Mouse (Mus musculus): ENCODE measurements around the gene Lysmd2. TPM values are rescaled to one million over a fixed set of nuclear protein-coding genes. Genes with fewer than 3 reads are reported as not detected.
A peak's percentile ranks its signal among the peaks of the same experiment; 100 is the strongest.

Gene Lysmd2
- polyA plus RNA-seq, 1 experiment from 2014 or later = 30.3 TPM

DNA sequence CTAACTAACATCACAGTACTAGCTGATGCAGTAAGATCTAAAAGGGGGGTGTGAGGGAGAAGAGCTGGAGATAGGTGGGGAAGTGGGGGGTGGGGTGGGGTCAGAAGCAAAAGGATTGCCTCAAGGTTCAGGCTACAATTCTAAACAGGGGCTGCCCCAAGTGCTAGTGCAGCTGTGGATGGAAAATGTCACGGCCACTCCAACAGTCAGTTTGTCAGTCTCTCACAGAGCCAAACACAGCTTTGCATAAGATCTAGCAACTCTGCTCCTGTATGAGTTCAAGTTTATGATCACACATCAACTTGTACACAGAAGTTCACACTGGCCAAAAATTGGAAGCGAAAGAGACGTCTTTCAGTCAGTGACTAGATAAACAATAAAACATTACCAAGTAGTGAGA lies 4.1 kb upstream of the Lysmd2 start:
- Histone ChIP-seq H3K36me3 (ENCODE audit: control insufficient read depth, insufficient read depth, low read length) (no peaks in the 10 kb centered on the region), H3K4me1 (replicated peaks; ENCODE audit: control insufficient read depth, insufficient read depth) (no peaks in the 10 kb centered on the region), H3K4me3 (ENCODE audit: low read depth, low read length) (no peak overlapping the region), H3K27me3 (ENCODE audit: control insufficient read depth, insufficient read depth, low read length) (no peaks in the 10 kb centered on the region), H3K27ac (replicated peaks) (no peak overlapping the region), H3K9me3 (ENCODE audit: control insufficient read depth, low read length) (no peaks in the 10 kb centered on the region), H3K9ac (ENCODE audit: low read length) (no peak overlapping the region), H3K4me2 (replicated peaks; ENCODE audit: low read depth) (no peak overlapping the region)
- WGBS = 61% methylated on average over 3 of the region's 3 CpGs
- no peak for TF ChIP-seq EP300 (optimal IDR thresholded peaks at IDR 0.05)
- no peak for TF ChIP-seq CTCF (IDR thresholded peaks at IDR 0.05; ENCODE audit: low read depth)
- no peak for DNase-seq (ENCODE audit: low spot score)
- no peak for ATAC-seq (ENCODE audit: low FRiP score, low TSS enrichment)

DNA sequence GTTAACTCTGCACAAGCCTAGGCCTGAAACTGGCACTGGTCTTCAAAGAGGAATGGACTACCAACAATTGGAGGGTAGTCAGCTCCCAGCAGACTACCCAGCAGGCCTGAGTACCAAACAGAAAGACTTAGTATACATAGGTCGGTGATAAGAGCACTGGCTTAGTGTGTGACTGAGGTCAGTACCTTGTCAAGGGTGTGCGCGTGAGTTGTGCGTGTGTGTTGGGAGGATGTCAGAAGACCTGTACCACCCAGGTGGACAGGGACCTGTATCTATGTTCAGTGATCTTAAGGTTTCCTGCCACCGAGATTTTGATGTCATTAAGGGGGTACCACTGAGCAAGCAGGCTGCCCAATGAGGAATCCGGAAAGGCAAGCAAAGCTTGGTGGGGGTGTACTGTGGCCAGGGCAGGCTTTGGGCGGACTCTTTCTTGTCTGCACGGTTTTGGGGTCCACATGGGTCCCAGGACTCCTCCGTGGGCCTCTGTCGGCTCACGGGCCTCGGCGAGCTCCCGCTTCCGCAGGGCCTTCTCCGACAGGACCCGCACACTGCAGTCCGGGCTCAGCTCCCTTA lies 472 bp upstream of the Lysmd2 start:
- Histone ChIP-seq H3K27ac (replicated peaks) (peak overlapping the region; percentile 86), H3K9ac (ENCODE audit: low read length) (peak overlapping the region; percentile 92), H3K4me3 (ENCODE audit: low read depth, low read length) (peak overlapping the region; percentile 76), H3K36me3 (ENCODE audit: control insufficient read depth, insufficient read depth, low read length) (no peaks in the 10 kb centered on the region), H3K27me3 (ENCODE audit: control insufficient read depth, insufficient read depth, low read length) (no peaks in the 10 kb centered on the region), H3K9me3 (ENCODE audit: control insufficient read depth, low read length) (no peaks in the 10 kb centered on the region), H3K4me2 (replicated peaks; ENCODE audit: low read depth) (peak overlapping the region; percentile 86), H3K4me1 (replicated peaks; ENCODE audit: control insufficient read depth, insufficient read depth) (no peaks in the 10 kb centered on the region)
- no peak for TF ChIP-seq EP300 (optimal IDR thresholded peaks at IDR 0.05)
- no peak for TF ChIP-seq CTCF (IDR thresholded peaks at IDR 0.05; ENCODE audit: low read depth)
- DNase-seq (ENCODE audit: low spot score) (no peak), ATAC-seq (ENCODE audit: low FRiP score, low TSS enrichment) (peak; percentile 72)
- 16% methylated on average over 18 of the region's 18 CpGs for WGBS

DNA sequence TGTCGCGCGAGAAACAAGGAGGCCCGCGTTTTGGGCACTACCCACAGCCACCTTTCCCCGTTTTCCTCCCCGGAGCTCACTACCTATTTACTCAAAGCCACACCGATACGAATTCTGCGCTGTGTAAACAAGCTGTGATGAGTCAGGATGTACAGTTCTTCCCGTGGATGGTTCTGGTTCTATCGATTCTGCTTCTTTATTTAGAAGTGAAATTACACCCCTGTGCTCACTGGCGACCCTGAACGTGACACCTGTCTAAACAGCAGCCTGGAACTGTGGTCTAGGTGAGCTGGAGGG lies 715 bp downstream of the Lysmd2 start:
- Histone ChIP-seq H3K36me3 (ENCODE audit: control insufficient read depth, insufficient read depth, low read length) (no peaks in the 10 kb centered on the region), H3K9me3 (ENCODE audit: control insufficient read depth, low read length) (no peaks in the 10 kb centered on the region), H3K27ac (replicated peaks) (peak overlapping the region; percentile 86), H3K9ac (ENCODE audit: low read length) (peak overlapping the region; percentile 92), H3K4me2 (replicated peaks; ENCODE audit: low read depth) (peak overlapping the region; percentile 86), H3K4me1 (replicated peaks; ENCODE audit: control insufficient read depth, insufficient read depth) (no peaks in the 10 kb centered on the region), H3K27me3 (ENCODE audit: control insufficient read depth, insufficient read depth, low read length) (no peaks in the 10 kb centered on the region), H3K4me3 (ENCODE audit: low read depth, low read length) (peak overlapping the region; percentile 76)
- DNase-seq (ENCODE audit: low spot score) = no peak
- WGBS = 1% methylated on average over 14 of the region's 14 CpGs
- no peak for TF ChIP-seq CTCF (IDR thresholded peaks at IDR 0.05; ENCODE audit: low read depth)
- TF ChIP-seq EP300 (optimal IDR thresholded peaks at IDR 0.05) = no peak
- ATAC-seq (ENCODE audit: low FRiP score, low TSS enrichment) = no peak

DNA sequence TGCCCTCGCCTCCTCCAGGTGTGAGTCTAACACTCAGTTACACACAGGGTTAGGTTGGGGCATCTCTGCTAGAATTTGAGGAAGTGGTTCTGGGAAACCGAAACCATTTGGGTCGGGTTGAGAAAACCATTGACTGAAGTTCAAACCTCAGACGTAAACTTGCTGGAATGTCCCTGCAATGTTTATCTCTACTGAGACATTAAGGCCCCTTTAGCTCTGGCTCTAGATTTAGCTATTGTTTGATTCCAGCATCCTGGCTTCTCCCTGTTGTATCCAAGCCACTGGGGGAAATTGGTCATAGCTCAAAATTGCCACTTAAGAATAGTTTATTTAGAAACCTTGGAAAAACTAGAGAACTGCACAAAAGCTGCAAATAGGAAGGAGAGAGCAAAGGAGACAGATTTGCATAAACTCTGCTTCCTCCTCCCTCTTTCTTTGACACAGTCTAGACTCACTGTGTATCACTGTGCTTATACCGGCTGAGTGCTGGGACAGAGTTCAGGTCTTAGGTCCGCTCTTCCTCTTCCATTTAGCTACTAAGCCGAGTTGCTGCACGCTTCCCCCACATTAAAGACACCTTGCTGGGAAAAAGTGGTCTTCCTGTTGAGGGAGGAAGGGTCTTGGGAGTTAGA lies 5.4 kb downstream of the Lysmd2 start:
- Histone ChIP-seq H3K4me1 (replicated peaks; ENCODE audit: control insufficient read depth, insufficient read depth) (no peaks in the 10 kb centered on the region), H3K4me2 (replicated peaks; ENCODE audit: low read depth) (no peak overlapping the region), H3K9me3 (ENCODE audit: control insufficient read depth, low read length) (no peaks in the 10 kb centered on the region), H3K4me3 (ENCODE audit: low read depth, low read length) (no peak overlapping the region), H3K9ac (ENCODE audit: low read length) (no peak overlapping the region), H3K27ac (replicated peaks) (peak overlapping the region; percentile 65), H3K27me3 (ENCODE audit: control insufficient read depth, insufficient read depth, low read length) (no peaks in the 10 kb centered on the region), H3K36me3 (ENCODE audit: control insufficient read depth, insufficient read depth, low read length) (no peaks in the 10 kb centered on the region)
- 57% methylated on average over 8 of the region's 8 CpGs for WGBS
- TF ChIP-seq EP300 (optimal IDR thresholded peaks at IDR 0.05) (no peak), CTCF (IDR thresholded peaks at IDR 0.05; ENCODE audit: low read depth) (no peak)
- DNase-seq (ENCODE audit: low spot score) (no peak), ATAC-seq (ENCODE audit: low FRiP score, low TSS enrichment) (no peak)

DNA sequence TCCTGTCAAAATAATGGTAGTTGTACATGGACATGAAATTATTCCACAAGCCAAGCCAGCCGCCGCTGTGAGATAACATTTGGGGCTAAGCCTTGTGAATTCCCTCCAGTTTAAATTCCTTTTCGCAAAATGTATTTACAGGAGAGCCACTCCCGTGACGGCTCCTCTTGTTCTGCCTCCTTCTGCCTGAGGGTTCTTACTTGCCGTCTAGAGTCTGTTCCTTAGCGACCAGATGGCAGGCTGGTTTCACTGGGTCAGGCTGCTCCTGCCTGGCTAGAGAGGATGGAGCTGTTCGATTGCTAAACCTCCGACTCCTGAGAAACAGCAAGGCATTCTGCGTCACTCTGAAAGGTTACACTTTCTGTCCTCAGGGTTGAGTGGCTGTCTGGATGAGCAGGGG lies 6.6 kb downstream of the Lysmd2 start:
- ATAC-seq (ENCODE audit: low FRiP score, low TSS enrichment) (no peak), DNase-seq (ENCODE audit: low spot score) (no peak)
- no peak overlapping the region for H3K4me2 ChIP-seq (replicated peaks; ENCODE audit: low read depth)
- no peaks in the 10 kb centered on the region for H3K36me3 ChIP-seq (ENCODE audit: control insufficient read depth, insufficient read depth, low read length)
- H3K4me3 ChIP-seq (ENCODE audit: low read depth, low read length) = no peak overlapping the region
- H3K9ac ChIP-seq (ENCODE audit: low read length) = no peak overlapping the region
- no peaks in the 10 kb centered on the region for H3K9me3 ChIP-seq (ENCODE audit: control insufficient read depth, low read length)
- H3K27ac ChIP-seq (replicated peaks) = no peak overlapping the region
- WGBS = 28% methylated on average over 10 of the region's 10 CpGs
- H3K4me1 ChIP-seq (replicated peaks; ENCODE audit: control insufficient read depth, insufficient read depth) = no peaks in the 10 kb centered on the region
- H3K27me3 ChIP-seq (ENCODE audit: control insufficient read depth, insufficient read depth, low read length) = no peaks in the 10 kb centered on the region
- no peak for TF ChIP-seq CTCF (IDR thresholded peaks at IDR 0.05; ENCODE audit: low read depth)
- no peak for TF ChIP-seq EP300 (optimal IDR thresholded peaks at IDR 0.05)

DNA sequence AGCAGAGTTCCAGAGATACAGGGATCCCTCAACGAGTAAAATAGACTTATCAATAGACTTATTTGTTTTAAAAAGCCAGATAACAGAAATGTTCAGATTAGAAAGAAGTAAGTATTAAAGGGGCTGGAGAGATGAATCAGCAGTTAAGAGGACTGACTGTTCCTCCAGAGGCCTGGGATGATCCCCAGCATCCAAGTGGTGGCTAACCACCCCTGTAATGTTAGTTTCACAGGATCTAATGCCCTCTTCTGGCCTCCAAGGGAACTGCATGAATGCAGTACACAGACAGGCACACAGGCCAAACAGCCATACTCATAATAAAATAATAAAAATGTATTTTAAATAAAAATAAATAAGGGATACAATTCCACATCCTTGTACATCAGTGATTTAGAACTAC lies 7.4 kb downstream of the Lysmd2 start:
- Histone ChIP-seq H3K27ac (replicated peaks) (no peak overlapping the region), H3K9me3 (ENCODE audit: control insufficient read depth, low read length) (no peaks in the 10 kb centered on the region), H3K4me3 (ENCODE audit: low read depth, low read length) (no peak overlapping the region), H3K27me3 (ENCODE audit: control insufficient read depth, insufficient read depth, low read length) (no peaks in the 10 kb centered on the region), H3K4me2 (replicated peaks; ENCODE audit: low read depth) (no peak overlapping the region), H3K4me1 (replicated peaks; ENCODE audit: control insufficient read depth, insufficient read depth) (no peaks in the 10 kb centered on the region), H3K9ac (ENCODE audit: low read length) (no peak overlapping the region), H3K36me3 (ENCODE audit: control insufficient read depth, insufficient read depth, low read length) (no peaks in the 10 kb centered on the region)
- WGBS = 46% methylated on average over 1 of the region's 1 CpGs
- TF ChIP-seq EP300 (optimal IDR thresholded peaks at IDR 0.05) (no peak), CTCF (IDR thresholded peaks at IDR 0.05; ENCODE audit: low read depth) (peak; percentile 73)
- no peak for ATAC-seq (ENCODE audit: low FRiP score, low TSS enrichment)
- DNase-seq (ENCODE audit: low spot score) = peak; percentile 38

Measured in stomach, postnatal 0 days (tissue).